Comparison of ENCODE assay signal across 8 mouse cellular contexts in the genomic region with DNA sequence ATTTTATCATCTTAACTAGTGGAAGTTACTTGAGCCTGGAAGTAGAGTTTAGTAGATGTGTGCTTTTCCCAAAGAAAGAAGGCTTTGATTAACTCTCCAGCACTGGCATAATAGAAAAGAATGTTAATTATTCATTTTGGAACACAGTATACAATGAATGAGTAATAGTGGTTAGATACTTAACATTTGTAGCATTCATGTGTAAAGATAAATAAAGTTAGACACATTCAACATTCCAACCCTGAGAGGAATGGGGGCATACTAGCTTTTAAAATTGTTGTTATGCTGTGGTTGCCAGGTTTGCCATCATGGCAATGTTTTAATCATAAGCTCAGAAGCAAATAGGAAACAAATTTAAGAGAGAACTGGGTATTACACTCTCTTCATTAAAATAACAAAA.
"Had no signal": no experiment of that assay in that cellular context is flagged by ENCODE, and none has a peak within 500 bp of the region (broad histone marks: within the 10 kb centered on the region; RNA-seq: fewer than 3 reads in every experiment).

No protein-coding gene starts in this region.

- DNase-seq: lung, adult 18-20 months; lung, embryonic 14.5 days; lung, postnatal 10 days; lung, postnatal 4 days; midbrain, embryonic 14.5 days; right cerebral cortex, postnatal 14 days; thymus, adult 2 months; thymus, postnatal 36 days had no signal
